Mouse (Mus musculus) frontal cortex, adult 2 months (tissue): Measurements from ENCODE around the gene Gjb4. TPM values are rescaled to one million over a fixed set of nuclear protein-coding genes. Genes with fewer than 3 reads are reported as not detected.

Source experiments
- DNase-seq, 2 experiments: peaks; one replicate each; pipeline ENCODE4 v3.0.0; 2022; ENCODE audit warnings: low spot score in 1 of 2; ENCODE audit errors: extremely low spot score in 1 of 2
- polyA plus RNA-seq: library from polyadenylated mRNA; depleted of rRNA; stranded (reverse); fragments of >200 nt; gene quantifications from 2 replicates; pipeline ENCODE4 v1.2.3, GENCODE M21; 2012; rRNA removed

Gene Gjb4
- polyA plus RNA-seq = not detected in 2 replicates

- DNase-seq = no peak
Observed at GRCm38 (mm10) chr4:127353951-127354438, at the start of gene Gjb4. Gene Gjb4 (minus strand): TSS chr4:127354081.

GRCm38 (mm10) chr4:127402614-127403013 is 48.7 kb upstream of the Gjb4 start:
- DNase-seq = peak in 1 of 2 experiments; percentile 17

- DNase-seq = no peak
Observed at GRCm38 (mm10) chr4:127402166-127402565, 48.3 kb upstream of the Gjb4 start.

- peak; percentile 2 to 19 for DNase-seq
Observed at GRCm38 (mm10) chr4:127400165-127401145, 46.6 kb upstream of the Gjb4 start.

GRCm38 (mm10) chr4:127395591-127395990 is 41.7 kb upstream of the Gjb4 start:
- no peak for DNase-seq

GRCm38 (mm10) chr4:127389645-127390044 is 35.8 kb upstream of the Gjb4 start:
- DNase-seq = peak in 1 of 2 experiments; percentile 29

- no peak for DNase-seq
Observed at GRCm38 (mm10) chr4:127377344-127377743, 23.5 kb upstream of the Gjb4 start.

- no peak for DNase-seq
Observed at GRCm38 (mm10) chr4:127375541-127376177, 21.8 kb upstream of the Gjb4 start.

- DNase-seq = no peak
Observed at GRCm38 (mm10) chr4:127374645-127375044, 20.8 kb upstream of the Gjb4 start.

GRCm38 (mm10) chr4:127373491-127373890 is 19.6 kb upstream of the Gjb4 start:
- no peak for DNase-seq

GRCm38 (mm10) chr4:127371546-127371945 is 17.7 kb upstream of the Gjb4 start:
- DNase-seq = no peak

- DNase-seq = no peak
Observed at GRCm38 (mm10) chr4:127370447-127370846, 16.6 kb upstream of the Gjb4 start.

GRCm38 (mm10) chr4:127368379-127368973 is 14.6 kb upstream of the Gjb4 start:
- peak in 1 of 2 experiments; percentile 83 for DNase-seq

GRCm38 (mm10) chr4:127365834-127366233 is 12.0 kb upstream of the Gjb4 start:
- no peak for DNase-seq

GRCm38 (mm10) chr4:127365433-127365832 is 11.6 kb upstream of the Gjb4 start:
- no peak for DNase-seq

- no peak for DNase-seq
Observed at GRCm38 (mm10) chr4:127364431-127364830, 10.6 kb upstream of the Gjb4 start.

GRCm38 (mm10) chr4:127363331-127363730 is 9.4 kb upstream of the Gjb4 start:
- no peak for DNase-seq

GRCm38 (mm10) chr4:127362520-127362919 is 8.6 kb upstream of the Gjb4 start:
- DNase-seq = no peak

- DNase-seq = no peak
Observed at GRCm38 (mm10) chr4:127358018-127358417, 4.1 kb upstream of the Gjb4 start, which contains the start of gene Gjb5. Gene Gjb5 (minus strand): TSS chr4:127358181.

- peak in 1 of 2 experiments; percentile 37 for DNase-seq
Observed at GRCm38 (mm10) chr4:127354506-127355485, 915 bp upstream of the Gjb4 start.
